1 mouse cellular context compared by ENCODE assay signal in the genomic region with DNA sequence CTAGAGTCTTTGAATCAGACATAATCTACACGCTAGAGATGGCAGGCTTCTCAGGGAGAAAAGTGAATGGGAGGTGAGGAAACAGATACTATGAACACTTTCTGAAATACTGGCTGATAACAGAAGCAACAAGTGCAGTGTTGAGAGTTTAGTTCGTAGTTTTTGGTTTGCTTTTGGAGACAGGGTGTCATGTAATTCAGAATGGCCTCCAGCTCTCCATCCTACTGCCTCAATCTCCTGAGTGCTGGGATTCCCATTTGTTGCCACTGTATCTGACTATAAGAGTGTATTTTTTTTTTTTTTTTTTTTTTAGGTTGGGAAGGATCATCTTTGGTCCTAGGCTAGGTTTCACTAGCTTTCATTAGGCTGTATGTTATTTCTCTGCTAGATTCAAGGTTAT.
TF ChIP-seq lines count a peak whose summit lies in the region.

No protein-coding gene starts in this region.

TF ChIP-seq in MEL, 35 proteins besides CTCF, POLR2A, EP300 and RAD21:
- TF ChIP-seq HCFC1 (IDR thresholded peaks at IDR 0.05; ENCODE audit: low read depth, low read length) (0 out of 2 replicates have a peak, but pooled peaks have one; percentile 4), SIN3A (IDR thresholded peaks at IDR 0.05; ENCODE audit: low read length) (peak; percentile 16; the same call in 1 of the 2 replicates), ZC3H11A (IDR thresholded peaks at IDR 0.05; ENCODE audit: low read depth, low read length) (no peak)
